Mouse (Mus musculus): ENCODE measurements at regions not wholly inside any gene's neighbourhood (a gene's known extent, or its start where the extent isn't known, plus 50 kb on each side); places are given as distances from the start of the nearest gene placed in this dataset.
A peak's percentile ranks its signal among the peaks of the same experiment; 100 is the strongest.

DNA sequence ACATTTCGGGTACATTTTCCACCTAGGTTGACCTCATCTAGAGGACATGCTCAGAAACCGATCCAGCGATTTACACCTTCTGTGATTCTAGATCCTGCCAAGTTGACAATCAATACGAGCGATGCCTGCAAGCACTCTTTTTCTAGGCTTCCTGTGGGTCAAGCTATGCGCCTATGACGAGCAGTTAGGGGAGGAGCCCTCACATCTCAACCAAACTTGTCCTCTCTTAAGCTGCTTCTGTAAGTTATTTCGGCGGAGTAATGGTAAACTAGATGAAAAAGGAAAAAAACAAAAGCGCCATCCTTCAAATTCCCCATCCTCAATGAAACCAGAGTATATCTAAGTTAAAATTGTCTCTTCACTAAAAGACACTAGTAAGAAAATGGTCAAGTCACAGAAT is 858.5 kb downstream of the Zfp704 start:
- DNase-seq (ENCODE audit: extremely low spot score, low read depth, low spot score), result no peak

DNA sequence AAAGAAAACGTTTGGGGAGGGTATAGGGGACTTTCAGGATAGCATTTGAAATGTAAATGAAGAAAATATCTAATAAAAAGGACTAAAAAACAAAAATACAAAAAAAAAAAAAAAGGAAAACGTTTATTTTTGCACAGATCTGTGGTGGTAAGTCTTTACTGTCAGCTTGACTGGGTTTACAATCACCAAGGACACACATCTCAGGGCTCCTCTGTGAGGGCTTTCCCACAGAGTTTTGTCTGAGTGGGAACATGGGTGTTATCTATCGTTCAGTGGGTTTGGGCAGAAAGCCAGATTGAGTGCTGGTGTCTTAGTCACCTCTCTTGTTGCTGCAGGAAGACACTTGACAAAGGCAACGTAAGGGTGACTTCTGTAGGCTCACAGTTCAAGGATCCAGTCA is 859.0 kb downstream of the Zfp704 start:
- no peak for DNase-seq (ENCODE audit: extremely low spot score, low read depth, low spot score)

DNA sequence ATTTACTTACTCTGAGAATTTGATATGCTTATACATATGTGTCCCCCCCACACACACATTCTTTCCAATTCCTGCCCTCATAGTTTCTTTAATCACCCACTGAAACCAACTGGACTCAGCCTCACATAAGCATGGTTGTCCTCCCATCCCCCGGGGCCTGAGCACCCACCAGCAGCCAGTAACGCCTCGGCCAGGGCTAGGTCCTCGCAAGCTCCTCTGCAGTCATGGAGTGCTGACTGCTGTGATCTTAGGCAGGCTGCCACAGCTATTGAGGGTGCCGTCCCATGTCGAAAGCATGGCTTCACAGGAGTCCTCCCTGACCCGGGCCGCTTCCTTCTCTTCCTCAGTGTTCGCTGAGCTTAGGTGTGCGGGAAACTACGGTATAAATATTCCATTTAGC is 859.7 kb downstream of the Zfp704 start:
- no peak for DNase-seq (ENCODE audit: extremely low spot score, low read depth, low spot score)

DNA sequence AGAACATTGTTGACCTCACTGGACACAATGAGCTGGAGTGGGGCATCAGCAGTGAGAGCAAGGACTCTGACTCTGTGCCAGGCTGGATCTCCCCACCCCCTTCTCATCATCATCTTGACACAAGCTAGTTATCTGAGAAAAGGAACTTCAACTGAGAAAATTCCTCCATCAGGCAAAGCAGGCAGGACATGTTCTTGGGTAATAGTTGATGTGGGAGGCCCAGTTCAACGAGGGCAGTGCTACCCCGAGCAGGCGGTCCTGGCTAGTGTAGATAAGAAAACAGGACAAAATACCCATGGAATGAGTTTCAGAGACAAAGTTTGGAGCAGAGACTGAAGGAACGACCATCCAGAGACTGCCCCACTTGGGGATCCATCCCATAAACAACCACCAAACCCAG is 862.7 kb downstream of the Zfp704 start:
- no peak for DNase-seq (ENCODE audit: extremely low spot score, low read depth, low spot score)

DNA sequence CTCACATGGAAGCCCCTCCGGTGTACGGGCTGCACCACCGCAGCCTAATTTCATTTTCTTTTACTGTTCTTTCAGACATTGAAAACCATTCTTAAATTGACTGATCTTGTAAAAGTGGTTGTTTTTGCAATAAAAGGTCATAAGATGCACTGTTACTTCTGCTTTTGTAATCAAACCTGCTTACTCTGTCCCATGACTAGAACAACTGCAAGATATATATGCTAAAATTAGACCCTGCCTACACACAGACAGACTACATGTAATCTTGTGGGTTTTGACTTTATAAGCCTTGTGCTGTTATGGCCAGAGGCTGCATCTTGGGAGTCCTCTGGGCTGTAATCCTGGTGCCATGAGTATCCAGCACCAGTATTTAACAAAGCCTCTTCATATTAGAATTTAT is 863.2 kb downstream of the Zfp704 start:
- DNase-seq (ENCODE audit: extremely low spot score, low read depth, low spot score), result no peak

DNA sequence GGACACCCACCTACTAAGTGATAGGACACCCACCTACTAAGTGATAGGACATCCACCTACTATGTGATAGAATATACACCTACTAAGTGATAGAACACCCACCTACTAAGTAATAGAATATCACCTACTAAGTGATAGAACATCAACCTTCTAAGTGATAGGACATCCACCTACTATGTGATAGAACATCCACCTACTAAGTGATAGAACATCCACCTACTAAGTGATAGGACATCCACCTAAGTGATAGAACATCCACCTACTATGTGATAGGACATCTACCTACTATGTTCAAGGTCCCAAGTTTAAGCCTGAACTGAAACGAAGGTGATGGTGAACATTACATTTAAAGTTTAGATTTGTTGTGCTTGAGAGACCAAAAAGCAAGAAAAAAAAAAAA is 863.8 kb downstream of the Zfp704 start:
- no peak for DNase-seq (ENCODE audit: extremely low spot score, low read depth, low spot score)

DNA sequence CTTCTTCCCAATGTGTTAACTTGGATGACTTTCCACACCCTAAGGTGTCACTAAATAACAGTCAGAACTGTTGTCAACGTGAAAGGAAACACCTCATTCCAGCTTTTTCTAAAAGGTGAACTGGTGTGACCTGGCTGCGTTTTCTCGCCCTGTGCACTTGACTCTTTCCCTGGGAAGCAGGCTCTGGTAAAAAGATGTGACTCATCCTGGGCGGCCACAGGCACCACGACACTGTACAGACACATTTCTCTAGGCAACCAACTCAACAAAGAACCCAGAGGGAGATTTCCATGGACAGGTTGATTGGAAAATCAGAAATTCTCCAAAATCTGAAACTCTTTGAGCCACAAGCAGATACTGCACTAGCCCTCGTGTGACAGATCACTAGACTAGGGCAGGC is 865.0 kb downstream of the Zfp704 start:
- no peak for DNase-seq (ENCODE audit: extremely low spot score, low read depth, low spot score)

DNA sequence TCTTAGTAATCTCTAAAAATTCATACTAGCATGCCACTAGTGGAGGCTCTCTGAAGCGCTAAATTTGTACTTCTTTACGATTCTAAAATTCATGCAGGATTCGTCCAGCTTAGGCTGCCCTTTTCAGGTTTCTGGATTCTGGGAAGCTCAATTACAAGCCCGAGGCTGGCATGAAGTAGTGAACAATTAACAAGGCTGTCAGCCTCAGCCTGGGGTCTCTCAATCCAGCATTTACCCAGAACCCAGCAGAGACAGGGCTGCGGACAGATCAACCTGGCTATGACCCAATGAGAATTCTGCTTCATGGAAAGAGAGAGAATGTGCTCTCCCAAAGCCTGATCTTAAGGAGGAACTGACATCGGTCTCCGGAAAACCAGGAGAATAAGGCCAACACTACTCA is 866.2 kb downstream of the Zfp704 start:
- DNase-seq (ENCODE audit: extremely low spot score, low read depth, low spot score), result no peak

DNA sequence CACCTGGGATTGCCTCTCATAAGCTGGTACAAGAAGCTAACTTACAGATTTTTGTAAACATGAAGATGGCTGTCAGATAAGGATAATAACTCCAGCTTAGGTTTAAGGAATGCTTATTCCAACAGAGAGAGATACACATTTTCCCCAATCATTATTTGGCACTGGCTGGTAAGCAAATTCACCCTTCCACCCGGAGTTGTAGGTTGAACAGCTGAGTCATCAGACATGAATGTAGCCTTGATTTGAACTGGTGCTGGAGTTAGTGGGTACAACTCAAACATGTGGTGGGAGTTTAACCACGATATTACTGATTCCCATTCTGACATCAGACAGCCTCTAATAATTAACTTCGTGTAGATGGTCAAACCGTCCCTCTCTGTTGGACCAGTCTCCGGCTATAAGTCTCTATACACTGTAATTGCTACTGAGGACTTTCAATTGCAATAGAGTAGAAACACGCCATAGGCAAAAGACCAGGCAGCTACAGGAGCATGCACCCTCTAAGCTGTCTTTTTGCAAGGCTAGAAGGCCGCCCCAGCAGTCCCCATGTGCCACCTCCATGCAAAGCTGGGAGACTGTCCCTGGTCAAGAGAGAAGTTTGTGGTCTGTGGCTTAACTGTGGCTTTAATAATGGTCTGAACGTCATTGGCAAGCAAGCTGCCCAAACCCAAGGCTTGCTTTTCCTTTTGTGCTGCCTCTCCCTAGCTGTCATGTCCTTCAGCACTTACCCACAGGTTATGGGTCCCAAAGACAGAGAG is 868.4 kb downstream of the Zfp704 start:
- DNase-seq (ENCODE audit: extremely low spot score, low read depth, low spot score), result no peak

DNA sequence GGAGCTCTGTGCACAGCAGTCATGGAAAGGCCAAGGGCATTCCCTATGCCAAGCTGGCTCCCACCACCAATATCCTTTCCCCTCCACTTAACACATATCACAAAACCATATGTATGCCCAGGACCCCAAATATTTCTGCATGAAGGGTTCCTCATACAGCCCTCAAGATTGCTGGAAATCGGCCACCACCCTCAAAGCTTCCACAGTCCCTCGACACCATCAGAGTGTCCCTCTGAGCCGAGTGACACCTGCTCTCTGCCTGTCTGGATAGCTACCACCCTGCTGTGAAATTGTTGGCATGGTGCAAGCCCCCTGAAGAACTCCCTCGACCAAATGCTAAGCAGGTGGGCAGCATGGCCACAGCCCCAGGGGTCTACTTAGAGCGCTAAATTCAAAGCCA is 869.2 kb downstream of the Zfp704 start:
- DNase-seq (ENCODE audit: extremely low spot score, low read depth, low spot score), result no peak

DNA sequence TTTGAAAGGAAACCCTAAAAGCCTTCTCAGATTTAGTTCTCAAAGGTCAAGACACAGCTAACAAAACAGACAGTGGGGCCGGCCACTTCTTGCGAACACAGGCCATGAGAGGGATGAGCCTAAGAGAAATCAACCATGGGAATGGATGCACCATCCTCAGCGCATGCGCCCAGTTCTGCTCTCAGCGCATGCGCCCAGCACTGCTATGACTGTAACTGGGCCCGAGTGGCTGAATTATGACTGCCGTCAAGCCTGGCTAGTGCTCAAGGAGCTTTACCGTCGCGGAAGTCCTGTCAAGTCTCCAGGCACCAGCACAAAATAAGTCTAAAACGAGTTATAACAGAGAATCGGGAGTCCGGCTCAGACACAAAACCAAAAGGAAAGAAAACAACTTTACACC is 870.6 kb downstream of the Zfp704 start:
- DNase-seq (ENCODE audit: extremely low spot score, low read depth, low spot score), result no peak

DNA sequence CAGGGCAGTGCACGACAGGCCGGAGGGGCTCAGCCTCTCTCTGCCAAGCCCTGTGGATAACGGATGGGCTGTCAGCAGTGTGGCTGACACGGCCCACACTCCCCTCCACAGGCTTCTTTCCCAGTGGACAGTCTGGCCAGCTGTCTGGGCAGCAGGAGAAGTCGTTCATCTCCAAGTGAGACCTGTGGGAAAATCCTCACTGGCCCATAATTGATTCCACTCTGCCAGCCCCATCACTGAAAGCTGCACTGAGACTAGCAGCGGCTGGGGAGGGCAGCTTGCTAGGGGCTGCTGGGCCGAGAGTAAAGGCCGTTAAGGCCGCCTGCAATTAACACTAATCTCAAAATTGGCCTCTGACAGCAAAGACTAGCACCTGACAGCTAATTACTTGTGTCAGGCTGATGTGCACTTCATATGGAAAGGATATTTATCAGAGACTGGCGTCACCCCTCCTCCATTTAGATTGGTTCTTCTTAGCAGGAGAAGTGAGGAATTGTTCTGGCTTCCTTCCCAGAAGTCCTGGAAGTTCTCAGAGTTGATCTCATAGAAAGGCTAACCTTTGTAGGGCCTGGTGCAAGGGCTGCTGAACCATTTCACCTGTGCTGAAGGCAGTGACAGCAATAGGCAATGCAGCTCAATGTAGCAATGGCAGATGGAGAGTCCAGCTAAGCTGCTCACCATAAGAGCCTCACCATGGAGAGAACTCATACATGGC is 873.5 kb downstream of the Zfp704 start:
- no peak for DNase-seq (ENCODE audit: extremely low spot score, low read depth, low spot score)

DNA sequence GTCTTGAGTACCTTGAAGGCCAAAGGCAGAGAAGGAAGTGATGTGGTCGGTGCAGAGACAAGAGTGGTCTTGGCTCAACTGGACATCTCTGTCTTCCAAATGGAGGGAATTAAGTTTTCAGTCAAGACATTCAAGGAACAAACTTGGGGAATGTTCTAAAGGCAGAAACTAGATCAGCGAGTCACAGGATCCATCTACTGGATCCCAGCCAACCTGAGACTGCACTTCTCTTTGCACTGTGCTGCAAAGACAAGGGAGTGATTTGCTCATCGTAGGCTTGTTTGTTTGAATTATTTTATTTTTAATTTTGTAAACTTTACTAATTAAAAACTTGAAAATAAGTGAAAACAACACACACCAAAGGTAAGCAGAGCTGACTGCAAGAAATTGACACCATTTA is 875.8 kb downstream of the Zfp704 start:
- no peak for DNase-seq (ENCODE audit: extremely low spot score, low read depth, low spot score)

DNA sequence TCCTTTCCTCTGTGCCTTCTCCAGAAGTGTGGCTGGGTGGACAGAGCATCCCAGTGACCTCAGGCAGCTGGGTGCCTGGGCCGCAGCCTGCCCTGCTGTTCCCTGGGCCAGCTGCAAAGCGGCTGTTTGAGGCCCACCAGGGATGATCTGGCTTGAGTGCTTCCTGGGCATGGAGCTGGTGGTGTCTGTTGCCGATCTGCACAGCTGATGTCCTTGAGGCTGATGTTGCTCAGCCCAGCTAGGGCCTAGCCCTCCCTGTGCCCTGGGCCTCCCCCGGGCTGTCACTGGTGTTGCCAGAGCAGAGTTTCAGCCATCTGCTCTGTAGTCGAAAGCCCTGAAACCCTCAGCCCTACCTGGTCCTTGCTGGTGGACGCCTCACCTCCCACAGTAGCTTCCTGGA is 878.5 kb downstream of the Zfp704 start:
- DNase-seq (ENCODE audit: extremely low spot score, low read depth, low spot score), result no peak

DNA sequence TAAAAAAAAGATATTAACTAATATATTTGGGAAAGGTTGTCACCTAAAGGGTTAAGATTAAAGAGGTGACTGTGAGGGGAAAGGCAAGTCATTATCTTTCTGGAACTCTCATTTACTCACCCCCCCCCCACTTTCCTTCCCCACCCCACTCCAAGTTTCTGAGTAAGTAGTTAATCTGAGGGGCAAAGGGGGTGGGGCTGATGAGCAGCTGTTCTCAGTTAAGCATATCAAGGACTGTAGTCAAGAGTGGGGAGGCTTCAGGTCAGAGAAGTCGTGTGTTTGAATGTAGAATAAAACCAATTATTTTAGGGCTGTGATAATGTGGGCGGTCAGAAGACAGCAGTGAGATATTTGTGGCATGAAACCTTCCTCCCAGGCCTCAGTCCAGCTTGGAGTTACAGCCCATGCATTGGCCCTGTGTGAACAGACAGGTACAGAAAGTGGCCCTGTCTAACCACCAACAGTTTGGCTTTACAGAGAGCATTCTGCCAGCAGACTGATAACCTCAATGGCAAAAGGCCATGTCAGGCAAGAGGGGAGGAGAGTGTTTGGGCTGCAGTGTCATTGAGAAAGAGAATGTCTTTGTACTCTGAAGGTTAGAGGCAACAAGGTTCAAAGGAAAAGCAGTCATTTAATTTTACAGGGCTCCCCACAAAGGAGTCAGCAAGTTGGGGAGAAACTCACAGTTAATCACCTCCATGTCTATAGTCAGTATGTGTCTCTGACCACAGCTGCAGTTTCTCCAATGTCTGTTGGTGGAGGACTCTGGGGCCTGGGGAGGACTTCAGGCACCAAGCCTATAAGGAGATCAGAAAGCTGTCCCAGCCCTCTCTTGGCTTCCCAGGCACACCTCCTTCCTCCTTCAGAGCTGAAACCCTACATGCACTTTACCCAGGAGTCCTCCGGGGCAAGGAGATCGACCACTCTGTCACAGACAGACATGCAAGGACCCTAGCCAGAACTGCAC is 888.0 kb downstream of the Zfp704 start:
- DNase-seq (ENCODE audit: extremely low spot score, low read depth, low spot score), result no peak

DNA sequence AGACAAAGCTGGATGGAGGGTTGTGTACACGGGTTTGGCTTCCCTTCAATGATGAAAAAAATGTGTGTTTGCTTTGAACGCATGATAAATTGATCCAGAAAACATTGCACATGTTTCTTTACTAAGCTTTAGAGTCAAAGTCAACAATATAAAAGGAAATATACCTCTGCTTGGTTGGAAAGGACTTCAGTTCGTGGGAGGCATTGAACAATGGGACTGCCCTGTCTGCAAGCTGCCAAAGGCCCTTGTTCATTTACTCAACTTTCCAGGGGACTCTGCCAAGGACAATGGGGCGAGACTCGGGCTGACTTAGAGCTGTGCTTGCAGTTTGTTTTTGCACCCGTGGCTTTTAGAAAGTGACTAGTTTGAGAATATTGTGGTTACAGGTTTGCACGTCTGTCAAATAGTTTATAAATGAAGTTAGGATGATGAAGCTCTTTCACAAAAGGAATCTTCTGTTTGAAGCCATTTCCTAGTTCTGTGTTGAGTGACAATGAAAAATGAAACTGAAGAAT is 889.2 kb downstream of the Zfp704 start:
- no peak for DNase-seq (ENCODE audit: extremely low spot score, low read depth, low spot score)

DNA sequence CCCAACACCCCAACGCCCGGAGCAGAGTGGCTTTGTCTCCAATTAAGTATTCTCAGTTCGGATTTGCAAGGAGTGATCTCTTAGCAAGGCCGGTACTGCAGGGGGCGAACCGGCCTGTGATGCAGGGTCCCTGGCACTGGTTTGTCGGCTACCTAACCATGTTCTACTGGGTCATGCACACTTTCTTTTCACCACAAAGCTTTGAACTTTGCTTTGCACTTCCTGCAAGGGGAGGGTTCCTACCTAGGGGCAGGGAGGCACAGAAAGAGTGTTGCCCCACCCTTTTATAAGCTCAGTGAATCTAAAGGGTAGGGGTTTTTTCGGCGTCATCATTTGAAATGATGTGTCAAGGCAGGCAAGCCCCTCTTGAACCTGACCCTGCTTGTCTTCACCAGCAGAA is 891.7 kb downstream of the Zfp704 start:
- no peak for DNase-seq (ENCODE audit: extremely low spot score, low read depth, low spot score)

DNA sequence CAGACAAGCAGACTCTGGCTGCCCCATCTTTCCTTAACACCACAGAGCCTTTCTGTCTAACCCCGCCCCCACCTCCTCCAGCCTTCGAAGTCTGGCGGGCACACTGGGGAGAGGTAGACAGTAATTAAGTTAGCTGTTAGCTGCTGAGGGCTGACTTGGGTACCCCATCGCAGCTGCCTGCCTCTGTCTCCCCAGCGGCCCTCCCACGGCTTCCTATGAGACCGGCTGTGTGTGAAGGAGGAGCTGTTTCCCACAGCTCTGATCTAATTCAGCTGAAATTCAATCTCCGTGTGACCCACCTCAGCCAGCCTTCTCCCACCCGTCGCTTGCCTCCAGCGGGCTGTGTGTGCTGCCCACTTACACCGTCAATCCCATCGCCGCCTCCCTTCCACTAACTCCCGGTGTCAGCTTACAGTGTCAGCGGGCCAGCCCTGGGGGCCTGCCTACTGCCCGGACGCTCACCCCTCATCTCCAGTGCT is 892.5 kb downstream of the Zfp704 start:
- DNase-seq (ENCODE audit: extremely low spot score, low read depth, low spot score), result peak; percentile 72

All from hindlimb bud, embryonic 11.5 days (tissue).